8 mouse cellular contexts compared by ENCODE assay signal in genomic region chr2:157069755-157070315, GRCm38 (mm10). TPM values are rescaled to one million over a fixed set of nuclear protein-coding genes. Genes with fewer than 3 reads are reported as not detected.
DNase-seq lines count a peak whose midpoint lies in the region; ATAC-seq and TF ChIP-seq lines count a peak whose summit lies in the region.

No protein-coding gene starts in this region.

- TF ChIP-seq POLR2A in brain, embryonic 14.5 days (IDR thresholded peaks at IDR 0.05; ENCODE audit: borderline replicate concordance, extremely low read depth, insufficient read depth, insufficient read length, poor library complexity, severe bottlenecking) = no peak

- peaks cover 13% of the 10 kb centered on the region; the same call in 1 of the 2 replicates for H3K36me3 ChIP-seq in kidney, embryonic 14.5 days (ENCODE audit: control insufficient read depth, insufficient read depth, low read length)
- peaks cover 65% of the 10 kb centered on the region for H3K36me3 ChIP-seq in hindbrain, embryonic 10.5 days
- H3K36me3 ChIP-seq in midbrain, embryonic 14.5 days (ENCODE audit: control insufficient read depth, insufficient read depth, low read length) = peaks cover 18% of the 10 kb centered on the region

- peak overlapping the region; percentile 5; the same call in 1 of the 2 replicates for H3K9ac ChIP-seq in kidney, embryonic 14.5 days (ENCODE audit: low read depth, low read length)
- H3K9ac ChIP-seq in midbrain, embryonic 14.5 days (replicated peaks; ENCODE audit: low read length) = peak overlapping the region; percentile 34; the same call in 1 of the 2 replicates

- peaks cover 62% of the 10 kb centered on the region for H3K4me1 ChIP-seq in kidney, embryonic 14.5 days (ENCODE audit: control insufficient read depth, insufficient read depth, low read length)
- peaks cover 86% of the 10 kb centered on the region for H3K4me1 ChIP-seq in hindbrain, embryonic 10.5 days (replicated peaks)
- peaks cover 68% of the 10 kb centered on the region for H3K4me1 ChIP-seq in midbrain, embryonic 14.5 days (ENCODE audit: control insufficient read depth, insufficient read depth, low read length)

- no peaks in the 10 kb centered on the region for H3K9me3 ChIP-seq in kidney, embryonic 14.5 days (ENCODE audit: control insufficient read depth, low read length)
- H3K9me3 ChIP-seq in hindbrain, embryonic 10.5 days = no peaks in the 10 kb centered on the region
- no peaks in the 10 kb centered on the region for H3K9me3 ChIP-seq in midbrain, embryonic 14.5 days (ENCODE audit: control insufficient read depth, low read length)

- TF ChIP-seq CTCF in brain, embryonic 14.5 days (IDR thresholded peaks at IDR 0.05; ENCODE audit: borderline replicate concordance, extremely low read depth, insufficient read depth, insufficient read length) = no peak

- WGBS in kidney, embryonic 14.5 days = 22% methylated on average over 3 of the region's 3 CpGs
- 62% methylated on average over 3 of the region's 3 CpGs for WGBS in hindbrain, embryonic 10.5 days
- WGBS in midbrain, embryonic 14.5 days = 37% methylated on average over 3 of the region's 3 CpGs

- no peak overlapping the region for H3K4me2 ChIP-seq in kidney, embryonic 14.5 days (replicated peaks; ENCODE audit: low read depth, low read length)
- peak overlapping the region; percentile 0; the same call in 1 of the 2 replicates for H3K4me2 ChIP-seq in midbrain, embryonic 14.5 days (ENCODE audit: low read length)

- ATAC-seq in kidney, embryonic 14.5 days (ENCODE audit: low FRiP score, low TSS enrichment) = no peak
- ATAC-seq in midbrain, embryonic 14.5 days (ENCODE audit: low FRiP score, low TSS enrichment) = no peak
- ATAC-seq in erythroid progenitor cell, adult 5-6 weeks (replicated peaks; ENCODE audit: low FRiP score, poor library complexity, severe bottlenecking) = no peak

- peak overlapping the region; percentile 45; the same call in 1 of the 2 replicates for H3K27ac ChIP-seq in kidney, embryonic 14.5 days (ENCODE audit: low read depth, low read length)
- peak overlapping the region; percentile 73 for H3K27ac ChIP-seq in hindbrain, embryonic 10.5 days
- H3K27ac ChIP-seq in midbrain, embryonic 14.5 days (replicated peaks; ENCODE audit: low read depth, low read length) = peak overlapping the region; percentile 37; the same call in 1 of the 2 replicates

- H3K27me3 ChIP-seq in kidney, embryonic 14.5 days (ENCODE audit: control insufficient read depth, insufficient read depth, low read length) = no peaks in the 10 kb centered on the region
- no peaks in the 10 kb centered on the region for H3K27me3 ChIP-seq in hindbrain, embryonic 10.5 days (ENCODE audit: insufficient read depth, poor library complexity, severe bottlenecking)
- H3K27me3 ChIP-seq in midbrain, embryonic 14.5 days (ENCODE audit: control insufficient read depth, insufficient read depth, low read length) = no peaks in the 10 kb centered on the region

- DNase-seq in kidney, postnatal 4 days = no peak
- DNase-seq in brain, embryonic 14.5 days (ENCODE audit: low read depth) = peak; percentile 45
- no peak for DNase-seq in hindbrain, embryonic 10.5 days (ENCODE audit: low spot score)
- DNase-seq in midbrain, embryonic 14.5 days = no peak
- DNase-seq in layer of hippocampus, postnatal 25 days (ENCODE audit: extremely low spot score in 1 of 2, low spot score in 1 of 2) = no peak
- DNase-seq in frontal cortex, postnatal 14 days (ENCODE audit: low spot score in 2 of 2) = no peak

- H3K4me3 ChIP-seq in kidney, embryonic 14.5 days (ENCODE audit: low read length) = no peak overlapping the region
- H3K4me3 ChIP-seq in hindbrain, embryonic 10.5 days = no peak overlapping the region
- no peak overlapping the region for H3K4me3 ChIP-seq in midbrain, embryonic 14.5 days (replicated peaks; ENCODE audit: low read depth, low read length)

RNA-seq across cellular contexts. Expression of gene Soga1, which starts 9.2 kb away (rescaled TPM):
- polyA plus RNA-seq in kidney, embryonic 14.5 days (2014; fragmentation: Nextera tagmentation; extraction: Ambion mirVana) = 6.3 and 6.4 TPM in 2 replicates
- 21.3 and 40.2 TPM in 2 replicates for polyA plus RNA-seq in brain, embryonic 14.5 days (2012; rRNA removed)
- 3.7 and 4.0 TPM in 2 replicates for polyA plus RNA-seq in hindbrain, embryonic 10.5 days (2016; fragmentation: Nextera tagmentation; extraction: Ambion mirVana)
- 12.0 and 13.1 TPM in 2 replicates for polyA plus RNA-seq in midbrain, embryonic 14.5 days (2014; fragmentation: Nextera tagmentation; extraction: Ambion mirVana)
- 0.36 and 0.42 TPM in 2 replicates for total RNA-seq in erythroid progenitor cell, adult 5-6 weeks (2015; ENCODE audit: low replicate concordance)
- 2.8 and 3.6 TPM in 2 replicates for total RNA-seq in erythroid progenitor cell, adult 5-6 weeks (2017; ENCODE audit: low replicate concordance)
- 10 to 100 TPM; 36.3 to 46.3 TPM for total RNA-seq in layer of hippocampus, postnatal 25 days (2021)

RNA-seq across cellular contexts. Expression of gene Tldc2, which starts 17.0 kb away (rescaled TPM):
- polyA plus RNA-seq in kidney, embryonic 14.5 days (2014; fragmentation: Nextera tagmentation; extraction: Ambion mirVana) = 0.38 TPM in 1 of 2 replicates, not detected in the other
- polyA plus RNA-seq in brain, embryonic 14.5 days (2012; rRNA removed) = not detected in 2 replicates
- not detected in 2 replicates for polyA plus RNA-seq in hindbrain, embryonic 10.5 days (2016; fragmentation: Nextera tagmentation; extraction: Ambion mirVana)
- not detected in 2 replicates for polyA plus RNA-seq in midbrain, embryonic 14.5 days (2014; fragmentation: Nextera tagmentation; extraction: Ambion mirVana)
- not detected in 2 replicates for total RNA-seq in erythroid progenitor cell, adult 5-6 weeks (2015; ENCODE audit: low replicate concordance)
- not detected in 2 replicates for total RNA-seq in erythroid progenitor cell, adult 5-6 weeks (2017; ENCODE audit: low replicate concordance)
- not detected for total RNA-seq in layer of hippocampus, postnatal 25 days (2021)
